Mouse (Mus musculus): ENCODE data around the gene Gm43720. TPM values are rescaled to one million over a fixed set of nuclear protein-coding genes. Genes with fewer than 3 reads are reported as not detected.

Gene Gm43720
- total RNA-seq, 2 experiments from 2014 or later, result not detected

DNA sequence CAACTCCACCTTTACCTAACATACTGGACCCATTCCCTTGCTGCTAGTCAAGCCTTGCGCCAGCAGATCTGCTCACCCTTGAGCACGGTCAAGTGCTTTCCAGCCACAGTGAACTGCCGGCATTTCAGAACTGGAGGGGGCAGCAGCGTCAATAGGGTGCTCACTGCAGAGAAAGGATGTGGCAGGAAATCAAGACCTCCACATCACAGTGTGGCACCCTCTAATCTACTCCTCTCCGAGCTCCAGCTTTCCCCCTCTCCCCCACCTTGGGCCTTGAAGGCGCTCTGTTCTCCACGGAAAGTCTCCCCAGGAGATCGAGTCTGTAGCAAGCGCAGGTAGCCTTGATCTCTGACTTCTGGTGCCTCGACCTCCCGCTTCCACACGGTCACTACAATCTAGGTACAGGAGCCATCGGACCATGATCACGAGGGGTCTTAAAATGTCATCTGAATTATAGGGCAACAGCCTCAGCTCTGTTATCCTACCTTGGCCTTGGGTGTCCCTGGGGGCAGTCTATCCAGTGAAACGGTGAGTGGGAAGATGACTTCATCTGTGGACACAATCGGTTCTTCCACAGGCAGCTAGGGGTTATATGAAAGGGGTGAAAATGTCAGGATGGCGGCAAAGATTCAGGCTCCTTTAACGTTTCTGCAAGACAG, 17.0 kb downstream of the Gm43720 start:
- DNase-seq (ENCODE audit: low spot score in 2 of 2), result no peak

DNA sequence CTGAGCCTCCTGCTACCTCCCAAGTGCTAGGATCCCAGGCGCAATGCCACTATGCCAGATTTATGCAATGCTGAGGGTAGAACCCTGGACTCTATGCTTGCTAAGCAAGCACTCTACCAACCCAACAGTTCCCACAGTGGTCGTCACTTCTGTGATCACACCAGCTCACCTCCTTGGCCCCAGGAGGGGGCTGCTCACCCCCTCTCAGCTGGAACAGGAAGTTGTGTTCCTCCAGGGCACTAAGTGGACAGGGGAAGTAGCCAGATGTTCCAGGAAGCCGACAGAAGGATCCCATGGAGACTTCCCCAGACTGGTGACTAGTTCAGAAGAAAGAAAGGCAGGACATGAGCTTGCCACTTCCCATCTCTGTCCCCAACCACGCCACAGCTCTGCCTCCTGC, 17.8 kb downstream of the Gm43720 start:
- no peak for DNase-seq (ENCODE audit: low spot score in 2 of 2)

DNA sequence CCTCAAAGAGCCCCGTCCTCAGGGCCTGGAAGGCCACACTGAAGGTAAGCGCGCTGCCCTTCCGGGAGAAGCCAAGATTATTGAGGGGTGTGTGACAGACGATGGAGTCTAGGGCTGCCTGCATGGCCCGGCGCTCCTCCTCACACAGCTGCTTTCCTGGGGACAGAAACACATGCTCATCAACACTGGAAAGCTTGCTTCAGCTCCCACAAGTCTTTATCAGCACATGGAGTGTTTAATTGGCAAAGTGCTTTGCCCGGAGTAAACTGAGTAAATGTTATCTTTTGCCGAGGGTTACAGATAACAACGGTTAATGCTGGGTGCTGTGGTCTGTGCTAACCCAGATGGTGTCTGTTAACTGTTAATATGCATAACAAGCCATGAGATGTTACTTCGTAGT, 18.9 kb downstream of the Gm43720 start:
- DNase-seq (ENCODE audit: low spot score in 2 of 2), result no peak

DNA sequence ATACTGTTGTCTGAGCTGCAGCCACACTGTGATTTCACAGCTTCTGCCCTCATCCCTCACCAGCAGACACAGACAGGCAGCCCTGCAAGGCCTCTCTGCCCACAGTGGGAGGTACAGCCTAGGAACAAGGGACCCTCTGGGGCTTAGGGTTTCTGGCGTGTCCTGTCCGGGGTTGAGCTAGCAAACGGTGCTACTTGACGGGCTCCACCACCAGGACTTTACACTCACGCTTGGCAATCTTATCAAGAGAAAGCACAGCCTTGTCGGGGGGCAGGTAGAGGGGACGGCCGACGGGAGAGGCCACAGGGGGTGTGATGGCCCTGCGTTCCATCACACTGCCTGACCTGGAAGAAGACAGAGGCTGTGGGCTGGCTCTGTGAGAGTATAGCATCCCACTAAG, 19.7 kb downstream of the Gm43720 start:
- no peak for DNase-seq (ENCODE audit: low spot score in 2 of 2)

DNA sequence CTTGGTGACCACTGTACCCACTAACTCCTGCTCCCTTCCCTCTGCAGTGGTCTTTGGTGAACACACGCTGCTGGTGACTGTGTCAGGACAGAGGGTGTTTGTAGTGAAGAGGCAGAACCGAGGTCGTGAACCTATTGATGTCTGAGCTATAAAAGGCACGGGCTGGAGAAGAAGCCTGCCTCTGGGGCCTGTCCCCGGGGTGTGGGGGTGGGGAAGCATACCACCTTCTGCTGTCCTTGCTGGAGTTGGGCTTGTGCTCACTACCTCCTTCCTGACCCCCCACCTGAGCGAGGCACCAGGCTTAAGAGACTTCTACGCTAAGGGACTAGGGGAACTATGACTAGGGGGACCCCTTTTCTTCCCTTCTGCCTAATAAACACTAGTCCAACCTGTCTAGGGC, 20.8 kb downstream of the Gm43720 start:
- no peak for DNase-seq (ENCODE audit: low spot score in 2 of 2)

DNA sequence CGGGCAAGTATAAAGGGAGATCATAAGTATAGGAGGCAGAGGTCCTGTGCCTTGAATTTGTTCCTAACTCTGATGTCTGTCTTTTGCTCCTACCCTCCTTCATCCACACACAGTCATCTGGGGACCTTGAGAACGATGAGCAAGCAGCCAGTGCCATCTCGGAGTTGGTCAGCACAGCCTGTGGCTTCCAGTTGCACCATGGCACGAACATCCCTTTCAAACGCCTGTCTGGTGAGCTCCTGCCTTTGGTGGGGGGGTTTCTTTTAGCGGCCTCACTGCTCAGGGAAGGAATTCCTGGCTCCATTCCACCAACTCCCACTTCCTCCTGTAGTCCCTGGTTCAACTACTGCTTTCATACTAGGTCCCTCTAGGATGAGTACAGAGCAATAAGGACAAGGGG, 21.2 kb downstream of the Gm43720 start:
- DNase-seq (ENCODE audit: low spot score in 2 of 2), result no peak

DNA sequence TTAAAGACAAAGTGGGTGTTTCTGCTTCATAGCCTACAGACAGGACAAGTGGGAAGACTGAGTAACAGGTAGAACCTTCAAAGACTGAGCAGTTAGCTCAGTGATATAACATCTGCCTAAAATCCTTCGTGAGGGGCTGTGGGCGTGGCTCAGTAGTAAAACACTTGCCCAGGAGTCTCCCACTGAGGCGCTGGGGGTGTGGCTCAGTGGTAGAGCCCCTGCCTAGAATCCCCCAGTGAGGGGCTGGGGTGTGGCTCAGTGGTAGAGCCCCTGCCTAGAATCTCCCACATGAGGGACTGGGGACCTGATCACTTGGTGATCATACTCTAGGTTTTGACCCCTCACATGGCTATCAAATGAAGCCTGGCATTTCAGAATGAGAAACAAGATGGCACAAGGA, 21.7 kb downstream of the Gm43720 start:
- DNase-seq (ENCODE audit: low spot score in 2 of 2), result no peak

DNA sequence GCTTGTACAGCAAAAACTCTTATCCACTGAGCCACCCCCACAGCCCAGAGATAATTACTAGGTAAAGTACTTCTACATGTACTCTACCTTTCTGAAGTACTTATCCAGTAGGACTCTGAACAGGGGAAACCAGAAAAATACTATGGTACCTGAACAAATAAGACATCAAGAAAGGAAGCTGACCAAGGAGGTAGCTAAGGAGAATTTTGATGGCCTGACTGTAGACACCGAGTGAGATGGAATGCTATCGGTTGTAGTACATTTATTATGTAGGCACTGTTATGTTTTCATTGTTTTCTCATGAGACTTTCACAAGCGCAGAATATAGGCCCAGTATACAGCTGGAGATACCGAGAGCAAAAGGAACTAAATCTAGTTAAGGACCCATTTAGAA, 22.2 kb downstream of the Gm43720 start:
- no peak for DNase-seq (ENCODE audit: low spot score in 2 of 2)

DNA sequence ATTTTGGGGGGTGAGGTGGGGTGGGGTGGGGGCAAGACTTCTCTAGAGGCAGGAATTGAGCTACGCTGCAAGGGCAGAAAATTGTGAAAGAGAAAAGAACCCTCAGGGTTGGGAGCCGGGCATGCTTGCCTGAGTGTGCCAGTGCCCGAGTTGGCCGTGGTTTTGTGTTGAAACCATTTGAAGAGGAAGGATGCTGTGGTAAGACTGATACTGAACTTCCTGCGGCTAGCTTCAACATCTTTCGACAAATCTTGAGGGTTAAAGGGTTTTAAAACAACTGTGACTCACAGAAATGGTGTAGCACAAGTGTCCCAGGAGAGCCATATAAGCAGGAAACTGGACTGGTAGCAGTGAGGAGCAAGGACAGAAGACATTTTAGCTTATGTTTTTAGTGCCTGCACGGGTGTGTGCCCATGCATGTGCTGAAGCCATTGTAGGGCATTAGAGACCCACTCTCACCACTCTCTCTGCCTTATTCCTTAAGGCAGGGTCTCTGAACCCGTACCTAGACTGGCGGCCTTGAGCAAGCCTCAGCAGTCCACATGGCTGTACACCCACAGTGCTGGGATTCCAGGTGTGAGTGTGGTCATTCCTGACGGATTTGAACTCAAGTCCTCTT, 22.7 kb downstream of the Gm43720 start:
- DNase-seq (ENCODE audit: low spot score in 2 of 2), result no peak

DNA sequence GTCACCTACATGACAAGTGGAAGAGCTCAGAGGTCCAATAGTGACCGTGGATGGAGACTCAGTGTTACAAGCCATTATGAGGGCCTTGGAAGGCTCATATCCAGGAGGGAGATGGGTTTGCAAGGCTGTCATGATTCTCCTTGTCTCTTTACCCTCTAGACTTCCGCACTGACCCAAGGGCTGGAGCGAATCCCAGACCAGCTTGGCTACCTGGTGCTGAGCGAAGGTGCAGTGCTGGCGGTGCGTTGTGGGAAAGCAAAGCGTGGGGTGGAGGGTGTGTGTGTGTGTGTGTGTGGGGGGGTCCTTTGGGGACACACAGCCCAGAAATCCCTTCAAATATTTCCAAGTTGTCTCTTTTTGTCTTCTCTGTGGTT, 23.7 kb downstream of the Gm43720 start:
- DNase-seq (ENCODE audit: low spot score in 2 of 2), result no peak

DNA sequence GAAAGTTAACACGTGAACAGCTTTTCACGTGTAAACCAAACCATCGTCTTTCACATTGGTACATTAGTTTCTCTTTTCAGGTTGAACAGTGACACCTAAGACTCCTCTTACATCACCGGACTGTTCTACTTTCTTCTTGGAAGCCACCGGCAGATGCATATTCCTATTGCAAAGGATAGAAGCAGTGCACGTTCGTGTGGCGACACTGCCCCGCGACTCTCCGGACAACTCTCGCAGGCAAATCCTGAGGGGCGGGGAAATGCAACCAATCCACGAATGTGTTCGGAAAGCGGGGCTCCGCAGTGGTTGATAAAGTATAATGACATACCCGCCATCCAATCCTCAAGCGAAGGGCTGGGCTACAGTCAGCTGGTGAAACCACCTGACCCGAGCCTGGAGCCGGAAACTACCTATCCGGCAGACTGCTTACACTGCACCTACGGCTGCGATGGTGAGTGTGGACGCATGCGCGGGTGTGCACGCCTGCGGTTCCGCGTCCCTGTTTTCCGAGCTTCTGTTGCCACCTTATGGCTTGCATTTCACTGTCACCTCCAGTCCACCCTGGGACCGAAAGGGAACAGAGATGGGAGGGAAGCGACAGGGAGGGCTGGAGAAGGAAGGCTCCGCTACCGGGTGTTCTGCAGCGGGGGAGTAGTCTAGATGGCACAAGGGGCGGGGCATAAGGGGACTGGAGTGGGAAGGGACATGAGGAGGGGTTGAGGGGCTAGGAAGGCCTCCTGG, 24.2 kb downstream of the Gm43720 start, which contains the start of gene Lamtor4:
TSS of gene Lamtor4 (plus strand) at position 130 of the 741 bp plus-strand sequence.
- peak; percentile 81 to 83 for DNase-seq (ENCODE audit: low spot score in 2 of 2)

DNA sequence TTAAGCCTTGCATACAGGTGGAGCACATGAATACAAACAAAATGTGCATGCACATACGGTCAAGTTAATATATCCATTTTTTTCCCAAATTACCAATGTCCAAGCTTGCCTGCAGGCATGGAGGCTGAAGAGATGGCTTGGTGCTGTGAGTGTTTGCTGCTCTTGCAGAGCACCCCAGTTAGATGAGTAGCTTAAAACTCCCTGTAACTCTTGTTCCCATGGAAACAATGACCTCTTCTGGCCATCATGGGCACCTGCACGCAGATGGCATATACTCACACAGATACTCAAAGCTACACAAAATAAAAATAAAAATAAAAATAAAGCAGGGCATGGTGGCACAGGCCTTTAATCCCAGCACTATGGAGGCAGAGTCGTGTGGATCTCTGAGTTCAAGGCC, 26.7 kb downstream of the Gm43720 start:
- no peak for DNase-seq (ENCODE audit: low spot score in 2 of 2)

DNA sequence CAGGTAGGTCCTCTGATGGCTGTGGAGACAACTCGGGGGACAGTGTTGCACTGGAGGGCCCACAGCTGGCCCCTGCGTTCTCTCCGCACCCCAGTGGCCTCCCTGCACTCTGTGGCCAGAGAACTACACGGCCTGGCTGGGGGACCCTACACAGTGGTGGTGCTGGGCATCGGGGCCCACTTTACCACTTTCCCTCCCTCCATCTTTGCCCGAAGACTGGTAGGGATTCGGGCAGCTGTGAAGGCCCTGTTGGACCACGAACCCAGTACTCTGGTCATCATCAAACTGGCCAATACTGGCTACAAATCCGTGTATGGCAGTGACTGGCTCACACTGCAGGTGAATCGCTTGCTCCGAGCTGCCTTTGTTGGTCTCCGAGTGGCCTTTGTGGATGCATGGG, 28.6 kb downstream of the Gm43720 start:
- DNase-seq (ENCODE audit: low spot score in 2 of 2), result no peak

DNA sequence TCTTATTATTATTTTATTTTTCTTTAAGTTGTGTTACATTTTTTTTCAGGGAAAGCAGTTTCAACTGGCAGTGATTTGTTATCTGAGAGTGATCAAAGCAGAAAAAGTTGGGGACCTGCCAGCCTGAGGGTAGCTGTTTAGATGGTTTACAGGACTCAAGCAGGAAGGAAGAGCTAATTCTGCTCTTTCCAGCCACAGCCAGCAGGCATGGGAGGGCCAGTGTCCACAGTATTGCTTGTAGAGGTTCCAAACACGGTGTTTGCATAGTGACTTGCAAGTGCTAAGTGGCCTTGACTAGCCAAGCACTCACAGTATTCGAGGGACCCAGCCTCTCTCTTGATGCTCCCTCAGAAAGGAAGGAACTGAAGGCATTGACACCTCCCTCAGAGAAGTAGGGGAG, 38.2 kb downstream of the Gm43720 start:
- DNase-seq (ENCODE audit: low spot score in 2 of 2), result no peak

DNA sequence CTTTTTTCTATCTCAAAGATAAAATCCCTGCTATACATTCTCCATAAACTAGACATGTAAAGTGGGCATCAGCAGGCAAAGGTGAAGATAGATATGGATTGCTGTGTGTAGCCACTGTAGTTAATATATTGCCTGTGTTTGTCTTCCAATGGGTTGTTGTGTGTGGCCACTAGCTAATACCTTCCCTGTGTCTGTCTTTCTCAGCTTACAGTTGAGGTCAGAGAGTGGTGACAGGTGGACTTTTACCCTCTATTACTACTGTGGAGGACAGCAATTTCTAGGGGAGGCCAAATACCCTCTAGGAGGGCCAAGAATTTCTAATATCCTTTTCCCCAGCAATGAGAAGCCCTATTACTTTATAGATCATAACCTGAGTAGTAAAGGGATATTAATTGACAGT, 45.5 kb downstream of the Gm43720 start:
- no peak for DNase-seq (ENCODE audit: low spot score in 2 of 2)

DNA sequence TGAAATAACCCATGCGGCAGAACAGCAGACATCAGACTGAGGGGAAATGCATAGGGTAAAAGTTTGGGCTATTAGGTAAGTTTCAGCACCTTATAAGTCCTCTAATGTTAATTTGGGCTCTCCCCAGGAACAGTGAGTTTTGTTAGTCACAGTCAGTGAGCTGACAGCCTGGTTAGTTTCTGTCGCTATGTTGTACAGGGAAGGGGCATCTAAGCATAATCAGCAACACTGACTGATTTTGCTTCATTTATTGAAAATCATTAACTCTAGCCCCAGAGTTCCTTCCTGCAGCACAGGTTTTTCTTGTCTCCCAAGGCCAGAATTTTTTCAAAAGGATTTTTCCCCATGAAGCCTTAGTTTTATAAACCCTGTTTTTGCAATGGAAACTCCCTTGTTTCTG, 46.0 kb downstream of the Gm43720 start:
- no peak for DNase-seq (ENCODE audit: low spot score in 2 of 2)

DNA sequence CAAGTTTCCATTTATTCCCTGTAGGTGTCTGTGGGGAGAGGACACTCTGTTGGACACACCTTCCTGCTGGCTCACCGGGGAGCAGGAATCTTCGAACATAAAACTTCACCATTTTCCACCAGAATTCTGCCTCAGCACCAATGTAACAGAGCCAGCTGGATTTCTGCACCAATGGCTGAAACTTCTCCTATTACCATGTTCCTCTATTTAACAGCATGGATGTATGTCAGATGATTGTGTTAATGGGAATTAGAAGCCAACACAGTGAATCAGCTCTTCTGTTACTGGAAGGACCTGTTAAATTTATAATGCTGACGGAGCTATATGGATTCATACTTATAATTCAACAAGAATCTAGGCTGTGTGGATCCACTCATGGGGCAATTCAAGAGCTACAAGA, 50.2 kb downstream of the Gm43720 start:
- DNase-seq (ENCODE audit: low spot score in 2 of 2), result no peak

DNA sequence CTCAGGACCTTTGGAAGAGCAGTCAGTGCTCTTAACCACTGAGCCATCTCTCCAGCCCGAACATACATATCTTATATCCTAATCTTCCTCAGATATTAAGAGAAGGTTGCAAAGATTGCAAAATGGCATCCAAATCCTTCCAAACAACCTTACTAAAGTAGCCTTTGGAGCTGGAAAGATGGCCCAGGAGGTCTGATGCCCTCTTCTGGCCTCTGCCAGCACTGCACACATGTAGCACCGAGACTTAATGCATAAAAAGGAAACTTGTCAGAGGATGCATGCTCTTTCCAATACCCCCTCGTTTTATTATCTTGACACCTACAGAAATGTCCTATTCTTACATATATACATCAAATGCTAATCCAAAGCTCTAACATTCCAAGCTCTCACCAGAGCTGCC, 51.7 kb downstream of the Gm43720 start:
- DNase-seq (ENCODE audit: low spot score in 2 of 2), result peak in 1 of 2 experiments; percentile 51

DNA sequence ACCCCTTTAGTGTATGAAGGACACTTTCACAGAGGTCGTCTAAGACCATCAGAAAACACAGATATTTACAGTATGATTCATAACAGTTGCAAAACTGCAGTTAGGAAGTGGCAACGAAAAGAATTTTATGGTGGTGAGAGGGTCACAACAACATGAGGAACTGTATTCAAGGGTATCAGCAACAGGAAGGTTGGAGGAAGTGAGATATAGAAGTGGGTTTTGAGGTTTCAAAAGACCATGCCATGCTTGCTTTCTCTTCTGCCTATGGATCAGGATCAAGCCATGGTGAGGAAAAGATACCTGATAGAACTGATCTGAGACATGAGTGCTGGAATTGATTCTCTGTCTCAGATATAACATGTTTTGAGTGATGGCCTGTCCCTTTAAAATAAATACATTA, 52.4 kb downstream of the Gm43720 start:
- no peak for DNase-seq (ENCODE audit: low spot score in 2 of 2)

DNA sequence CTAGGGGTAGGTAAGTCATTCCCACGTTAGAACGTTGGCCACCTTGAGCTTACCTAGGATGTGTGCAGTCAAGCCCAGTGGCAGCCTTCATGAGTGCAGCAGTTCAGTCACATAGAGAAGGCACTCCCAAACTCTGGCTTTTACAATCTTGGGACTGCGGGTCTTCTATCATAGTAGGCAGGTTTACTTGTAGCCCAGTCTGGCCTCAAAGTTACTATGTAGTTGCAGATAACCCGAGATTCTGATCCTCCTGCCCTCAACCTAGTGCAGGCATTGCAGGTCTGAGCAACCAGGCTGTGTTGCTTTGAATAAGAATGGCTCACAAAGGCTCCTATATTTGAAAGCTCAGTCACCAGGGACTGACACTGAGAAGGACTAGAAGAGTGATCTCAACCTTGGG, 53.3 kb downstream of the Gm43720 start:
- DNase-seq (ENCODE audit: low spot score in 2 of 2), result no peak

DNA sequence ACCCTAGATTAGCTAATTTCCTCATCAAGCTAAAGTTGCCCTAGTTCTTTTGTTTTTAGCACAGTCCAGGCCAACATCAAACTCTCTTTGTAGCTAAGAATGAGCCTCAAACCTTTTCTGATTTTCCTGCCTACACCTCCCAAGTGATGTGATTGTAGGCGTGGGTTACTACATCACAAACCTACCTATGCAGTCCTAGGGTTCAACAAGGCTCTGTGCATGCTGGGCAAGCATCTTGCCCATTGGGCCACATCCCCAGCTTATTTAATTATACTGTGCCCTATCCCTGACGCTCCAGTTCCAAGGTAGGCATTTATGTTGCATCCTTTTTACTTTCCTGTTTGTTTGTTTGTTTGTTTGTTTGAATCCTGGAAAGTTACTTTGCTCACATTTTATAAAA, 54.1 kb downstream of the Gm43720 start, which contains the start of gene Nxpe5:
TSS of gene Nxpe5 (plus strand) at position 199 of the 400 bp plus-strand sequence.
- DNase-seq (ENCODE audit: low spot score in 2 of 2), result no peak

DNA sequence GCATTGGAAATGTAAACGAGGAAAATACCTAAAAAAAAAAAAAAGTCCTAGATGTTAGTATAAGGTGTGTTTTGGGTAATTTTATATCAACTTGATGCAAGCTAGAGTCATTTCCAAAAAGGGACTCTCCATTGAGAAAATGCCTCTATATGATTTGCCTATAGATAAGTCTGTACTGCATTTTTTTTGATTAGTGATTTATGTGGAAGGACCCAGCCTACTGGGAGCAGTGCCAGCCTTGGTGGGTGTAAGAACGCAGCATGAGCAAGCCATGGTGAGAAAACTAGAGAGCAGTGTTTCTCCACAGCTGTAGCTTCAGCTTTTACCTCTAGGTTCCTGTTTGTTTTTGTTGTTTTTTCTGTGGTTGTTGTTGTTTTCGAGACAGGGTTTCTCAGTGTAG, 56.5 kb downstream of the Gm43720 start:
- no peak for DNase-seq (ENCODE audit: low spot score in 2 of 2)

Measured in adrenal gland, adult 18-20 months (tissue).